Mouse (Mus musculus): ENCODE data around the gene Cdca3. TPM values are rescaled to one million over a fixed set of nuclear protein-coding genes. Genes with fewer than 3 reads are reported as not detected.
"Not testable (repeated sequence)": the region's sequence is repeated elsewhere in the genome, so short reads cannot be mapped to it uniquely, and the experiment has no call there.

Gene Cdca3
- total RNA-seq, 1 experiment: 128 TPM

- in situ Hi-C loops (cut with MboI; ENCODE audit: low sequenced_read_pairs in 2 of 2, unreplicated experiment in 2 of 2): no loop called here
- H3K9me3 ChIP-seq (ENCODE audit: control insufficient read depth, insufficient read depth, low read depth, low read length): no peaks in the 10 kb centered on the region
- H3K9ac ChIP-seq (ENCODE audit: insufficient read depth, low read depth, low read length, poor library complexity, severe bottlenecking): no peak overlapping the region
- peaks cover 21% of the 10 kb centered on the region for H3K36me3 ChIP-seq (ENCODE audit: control insufficient read depth, insufficient read depth, low read length, poor library complexity, severe bottlenecking)
- H3K4me1 ChIP-seq (ENCODE audit: control insufficient read depth in 2 of 2, insufficient read depth in 2 of 2, low read length in 2 of 2, poor library complexity in 1 of 2): peaks cover 0 to 19% of the 10 kb centered on the region in 2 experiments; a peak in 2 of 4 replicates
- peak overlapping the region in 1 of 2 experiments; percentile 77; a peak in 2 of 4 replicates for H3K4me3 ChIP-seq (ENCODE audit: insufficient read depth in 1 of 2, low read depth in 1 of 2, low read length in 2 of 2, poor library complexity in 1 of 2, severe bottlenecking in 1 of 2)
- DNase-seq (ENCODE audit: low read depth, low spot score): no peak
- no peak for TF ChIP-seq HCFC1 (IDR thresholded peaks at IDR 0.05; ENCODE audit: borderline replicate concordance, insufficient read depth, low read length)
- no peak for TF ChIP-seq MAFK (IDR thresholded peaks at IDR 0.05; ENCODE audit: insufficient read depth, low read depth, low read length)
- TF ChIP-seq ZC3H11A (IDR thresholded peaks at IDR 0.05; ENCODE audit: borderline replicate concordance, low read depth, low read length): no peak
- no peak for TF ChIP-seq ZNF384 (IDR thresholded peaks at IDR 0.05; ENCODE audit: low read depth, low read length)
- TF ChIP-seq CHD2 (IDR thresholded peaks at IDR 0.05; ENCODE audit: low read depth, low read length): no peak
- H3K27ac ChIP-seq (ENCODE audit: insufficient read depth, low read depth, low read length, poor library complexity, severe bottlenecking): no peak overlapping the region
Observed at GRCm38 (mm10) chr6:124807986-124808357, 21.4 kb upstream of the Cdca3 start.

- Histone ChIP-seq H3K4me1 (ENCODE audit: control insufficient read depth in 2 of 2, insufficient read depth in 2 of 2, low read length in 2 of 2, poor library complexity in 1 of 2) (peaks cover 0 to 19% of the 10 kb centered on the region in 2 experiments; a peak in 2 of 4 replicates), H3K4me3 (ENCODE audit: insufficient read depth in 1 of 2, low read depth in 1 of 2, low read length in 2 of 2, poor library complexity in 1 of 2, severe bottlenecking in 1 of 2) (peak within 1 kb of the TSS; percentile 77 to 80), H3K9ac (ENCODE audit: insufficient read depth, low read depth, low read length, poor library complexity, severe bottlenecking) (peak within 1 kb of the TSS; percentile 78), H3K27ac (ENCODE audit: insufficient read depth, low read depth, low read length, poor library complexity, severe bottlenecking) (no peak within 1 kb of the TSS), H3K9me3 (ENCODE audit: control insufficient read depth, insufficient read depth, low read depth, low read length) (no peaks in the 10 kb centered on the region), H3K36me3 (ENCODE audit: control insufficient read depth, insufficient read depth, low read length, poor library complexity, severe bottlenecking) (peaks cover 21% of the 10 kb centered on the region)
- in situ Hi-C loops (cut with MboI; ENCODE audit: low sequenced_read_pairs in 2 of 2, unreplicated experiment in 2 of 2): no loop called here
- TF ChIP-seq CHD2 (IDR thresholded peaks at IDR 0.05; ENCODE audit: low read depth, low read length) (no peak), ZNF384 (IDR thresholded peaks at IDR 0.05; ENCODE audit: low read depth, low read length) (no peak), HCFC1 (IDR thresholded peaks at IDR 0.05; ENCODE audit: borderline replicate concordance, insufficient read depth, low read length) (no peak), MAFK (IDR thresholded peaks at IDR 0.05; ENCODE audit: insufficient read depth, low read depth, low read length) (no peak), ZC3H11A (IDR thresholded peaks at IDR 0.05; ENCODE audit: borderline replicate concordance, low read depth, low read length) (no peak)
- no peak for DNase-seq (ENCODE audit: low read depth, low spot score)
Observed at GRCm38 (mm10) chr6:124808358-124809012, 20.9 kb upstream of the Cdca3 start, which contains the start of gene Spsb2. Gene Spsb2 (plus strand): TSS chr6:124808661.

- H3K4me1 ChIP-seq (ENCODE audit: control insufficient read depth in 2 of 2, insufficient read depth in 2 of 2, low read length in 2 of 2, poor library complexity in 1 of 2): peaks cover 0 to 19% of the 10 kb centered on the region in 2 experiments; a peak in 2 of 4 replicates
- peak overlapping the region; percentile 78 for H3K9ac ChIP-seq (ENCODE audit: insufficient read depth, low read depth, low read length, poor library complexity, severe bottlenecking)
- in situ Hi-C loops (cut with MboI; ENCODE audit: low sequenced_read_pairs in 2 of 2, unreplicated experiment in 2 of 2): no loop called here
- peak overlapping the region; percentile 77 to 80 for H3K4me3 ChIP-seq (ENCODE audit: insufficient read depth in 1 of 2, low read depth in 1 of 2, low read length in 2 of 2, poor library complexity in 1 of 2, severe bottlenecking in 1 of 2)
- DNase-seq (ENCODE audit: low read depth, low spot score): no peak
- TF ChIP-seq ZC3H11A (IDR thresholded peaks at IDR 0.05; ENCODE audit: borderline replicate concordance, low read depth, low read length): no peak
- TF ChIP-seq HCFC1 (IDR thresholded peaks at IDR 0.05; ENCODE audit: borderline replicate concordance, insufficient read depth, low read length): no peak
- no peak for TF ChIP-seq MAFK (IDR thresholded peaks at IDR 0.05; ENCODE audit: insufficient read depth, low read depth, low read length)
- no peak for TF ChIP-seq ZNF384 (IDR thresholded peaks at IDR 0.05; ENCODE audit: low read depth, low read length)
- TF ChIP-seq CHD2 (IDR thresholded peaks at IDR 0.05; ENCODE audit: low read depth, low read length): no peak
- H3K27ac ChIP-seq (ENCODE audit: insufficient read depth, low read depth, low read length, poor library complexity, severe bottlenecking): no peak overlapping the region
- peaks cover 21% of the 10 kb centered on the region for H3K36me3 ChIP-seq (ENCODE audit: control insufficient read depth, insufficient read depth, low read length, poor library complexity, severe bottlenecking)
- H3K9me3 ChIP-seq (ENCODE audit: control insufficient read depth, insufficient read depth, low read depth, low read length): no peaks in the 10 kb centered on the region
Observed at GRCm38 (mm10) chr6:124809052-124809774, 20.1 kb upstream of the Cdca3 start.

- no peak for DNase-seq (ENCODE audit: low read depth, low spot score)
- peaks cover 0 to 23% of the 10 kb centered on the region in 2 experiments; a peak in 2 of 4 replicates for H3K4me1 ChIP-seq (ENCODE audit: control insufficient read depth in 2 of 2, insufficient read depth in 2 of 2, low read length in 2 of 2, poor library complexity in 1 of 2)
- H3K9me3 ChIP-seq (ENCODE audit: control insufficient read depth, insufficient read depth, low read depth, low read length): no peaks in the 10 kb centered on the region
- TF ChIP-seq ZNF384 (IDR thresholded peaks at IDR 0.05; ENCODE audit: low read depth, low read length) (no peak), MAFK (IDR thresholded peaks at IDR 0.05; ENCODE audit: insufficient read depth, low read depth, low read length) (no peak), HCFC1 (IDR thresholded peaks at IDR 0.05; ENCODE audit: borderline replicate concordance, insufficient read depth, low read length) (no peak), CHD2 (IDR thresholded peaks at IDR 0.05; ENCODE audit: low read depth, low read length) (no peak), ZC3H11A (IDR thresholded peaks at IDR 0.05; ENCODE audit: borderline replicate concordance, low read depth, low read length) (no peak)
- peaks cover 22% of the 10 kb centered on the region for H3K36me3 ChIP-seq (ENCODE audit: control insufficient read depth, insufficient read depth, low read length, poor library complexity, severe bottlenecking)
- no peak overlapping the region for H3K9ac ChIP-seq (ENCODE audit: insufficient read depth, low read depth, low read length, poor library complexity, severe bottlenecking)
- H3K4me3 ChIP-seq (ENCODE audit: insufficient read depth in 1 of 2, low read depth in 1 of 2, low read length in 2 of 2, poor library complexity in 1 of 2, severe bottlenecking in 1 of 2): peak overlapping the region; percentile 77 to 80; a peak in 3 of 4 replicates
- H3K27ac ChIP-seq (ENCODE audit: insufficient read depth, low read depth, low read length, poor library complexity, severe bottlenecking): no peak overlapping the region
- in situ Hi-C loops (cut with MboI; ENCODE audit: low sequenced_read_pairs in 2 of 2, unreplicated experiment in 2 of 2): no loop called here
Observed at GRCm38 (mm10) chr6:124809775-124810538, 19.4 kb upstream of the Cdca3 start.

GRCm38 (mm10) chr6:124810566-124811402, 18.6 kb upstream of the Cdca3 start:
- H3K27ac ChIP-seq (ENCODE audit: insufficient read depth, low read depth, low read length, poor library complexity, severe bottlenecking); H3K9me3 ChIP-seq (ENCODE audit: control insufficient read depth, insufficient read depth, low read depth, low read length); H3K9ac ChIP-seq (ENCODE audit: insufficient read depth, low read depth, low read length, poor library complexity, severe bottlenecking); DNase-seq (ENCODE audit: low read depth, low spot score); in situ Hi-C loops (cut with MboI; ENCODE audit: low sequenced_read_pairs in 2 of 2, unreplicated experiment in 2 of 2); H3K4me3 ChIP-seq (ENCODE audit: insufficient read depth in 1 of 2, low read depth in 1 of 2, low read length in 2 of 2, poor library complexity in 1 of 2, severe bottlenecking in 1 of 2): not testable (repeated sequence)
- Histone ChIP-seq H3K4me1 (ENCODE audit: control insufficient read depth in 2 of 2, insufficient read depth in 2 of 2, low read length in 2 of 2, poor library complexity in 1 of 2) (peaks cover 0 to 25% of the 10 kb centered on the region in 2 experiments; a peak in 2 of 4 replicates), H3K36me3 (ENCODE audit: control insufficient read depth, insufficient read depth, low read length, poor library complexity, severe bottlenecking) (peaks cover 27% of the 10 kb centered on the region)

Data from ES-E14 (cell line).